Mouse (Mus musculus): ENCODE data around the gene Trmt61a. TPM values are rescaled to one million over a fixed set of nuclear protein-coding genes. Genes with fewer than 3 reads are reported as not detected.

The Trmt61a gene
- polyA plus RNA-seq, 1 experiment from 2014 or later = 11.1 TPM

- ATAC-seq (ENCODE audit: borderline replicate concordance, extremely low read depth, low FRiP score, low TSS enrichment) = no peak
- H3K9ac ChIP-seq = no peak overlapping the region
- no peaks in the 10 kb centered on the region for H3K36me3 ChIP-seq
- 23% methylated on average over 2 of the region's 2 CpGs for WGBS
- H3K27ac ChIP-seq = peak overlapping the region; percentile 87
- no peaks in the 10 kb centered on the region for H3K27me3 ChIP-seq
- H3K4me3 ChIP-seq = no peak overlapping the region
- 0 out of 2 replicates have a peak overlapping the region, but pooled peaks have one; percentile 20 for H3K4me2 ChIP-seq
- H3K4me1 ChIP-seq = peaks cover 44% of the 10 kb centered on the region
- H3K9me3 ChIP-seq = no peaks in the 10 kb centered on the region
Measured at GRCm38 (mm10) chr12:111688069-111688428, 10.1 kb downstream of the Trmt61a start.

GRCm38 (mm10) chr12:111689426-111689825, 11.5 kb downstream of the Trmt61a start:
- no peak overlapping the region for H3K4me2 ChIP-seq
- no peaks in the 10 kb centered on the region for H3K9me3 ChIP-seq
- ATAC-seq (ENCODE audit: borderline replicate concordance, extremely low read depth, low FRiP score, low TSS enrichment) = no peak
- no peak overlapping the region for H3K27ac ChIP-seq
- H3K4me1 ChIP-seq = peaks cover 56% of the 10 kb centered on the region
- H3K4me3 ChIP-seq = no peak overlapping the region
- no peak overlapping the region for H3K9ac ChIP-seq
- H3K36me3 ChIP-seq = no peaks in the 10 kb centered on the region
- no peaks in the 10 kb centered on the region for H3K27me3 ChIP-seq
- WGBS = 54% methylated on average over 11 of the region's 11 CpGs

GRCm38 (mm10) chr12:111691346-111691872, 13.5 kb downstream of the Trmt61a start:
- peaks cover 67% of the 10 kb centered on the region for H3K4me1 ChIP-seq
- H3K27ac ChIP-seq = peak overlapping the region; percentile 34
- H3K27me3 ChIP-seq = no peaks in the 10 kb centered on the region
- WGBS = 13% methylated on average over 5 of the region's 5 CpGs
- H3K9me3 ChIP-seq = no peaks in the 10 kb centered on the region
- no peak overlapping the region for H3K4me3 ChIP-seq
- H3K9ac ChIP-seq = no peak overlapping the region
- H3K36me3 ChIP-seq = no peaks in the 10 kb centered on the region
- ATAC-seq (ENCODE audit: borderline replicate concordance, extremely low read depth, low FRiP score, low TSS enrichment) = no peak
- no peak overlapping the region for H3K4me2 ChIP-seq

GRCm38 (mm10) chr12:111692899-111693298, 15.0 kb downstream of the Trmt61a start:
- ATAC-seq (ENCODE audit: borderline replicate concordance, extremely low read depth, low FRiP score, low TSS enrichment) = no peak
- no peak overlapping the region for H3K4me2 ChIP-seq
- no peaks in the 10 kb centered on the region for H3K9me3 ChIP-seq
- peaks cover 53% of the 10 kb centered on the region for H3K4me1 ChIP-seq
- H3K4me3 ChIP-seq = no peak overlapping the region
- H3K27me3 ChIP-seq = no peaks in the 10 kb centered on the region
- peak overlapping the region; percentile 84; the same call in 1 of the 2 replicates for H3K27ac ChIP-seq
- WGBS = 89% methylated on average over 5 of the region's 5 CpGs
- H3K36me3 ChIP-seq = no peaks in the 10 kb centered on the region
- no peak overlapping the region for H3K9ac ChIP-seq

- Histone ChIP-seq H3K36me3 (no peaks in the 10 kb centered on the region), H3K4me2 (peak overlapping the region; percentile 19), H3K4me1 (peaks cover 47% of the 10 kb centered on the region), H3K4me3 (no peak overlapping the region), H3K27me3 (no peaks in the 10 kb centered on the region), H3K27ac (peak overlapping the region; percentile 84), H3K9me3 (no peaks in the 10 kb centered on the region), H3K9ac (no peak overlapping the region)
- WGBS = 44% methylated on average over 18 of the region's 18 CpGs
- ATAC-seq (ENCODE audit: borderline replicate concordance, extremely low read depth, low FRiP score, low TSS enrichment) = peak; percentile 31; the same call in 1 of the 2 replicates
Measured at GRCm38 (mm10) chr12:111693341-111694270, 15.7 kb downstream of the Trmt61a start.

GRCm38 (mm10) chr12:111694271-111694781, 16.4 kb downstream of the Trmt61a start:
- H3K27me3 ChIP-seq = no peaks in the 10 kb centered on the region
- peak; percentile 43 for ATAC-seq (ENCODE audit: borderline replicate concordance, extremely low read depth, low FRiP score, low TSS enrichment)
- peak overlapping the region; percentile 19 for H3K4me2 ChIP-seq
- no peak overlapping the region for H3K9ac ChIP-seq
- H3K36me3 ChIP-seq = no peaks in the 10 kb centered on the region
- H3K27ac ChIP-seq = peak overlapping the region; percentile 84
- H3K4me1 ChIP-seq = peaks cover 47% of the 10 kb centered on the region
- WGBS = 6% methylated on average over 12 of the region's 12 CpGs
- H3K9me3 ChIP-seq = no peaks in the 10 kb centered on the region
- H3K4me3 ChIP-seq = no peak overlapping the region

GRCm38 (mm10) chr12:111694880-111695804, 17.2 kb downstream of the Trmt61a start:
- Histone ChIP-seq H3K27me3 (no peaks in the 10 kb centered on the region), H3K4me1 (peaks cover 47% of the 10 kb centered on the region), H3K4me3 (no peak overlapping the region), H3K9me3 (no peaks in the 10 kb centered on the region), H3K36me3 (no peaks in the 10 kb centered on the region), H3K27ac (peak overlapping the region; percentile 84), H3K4me2 (no peak overlapping the region), H3K9ac (no peak overlapping the region)
- 51% methylated on average over 13 of the region's 13 CpGs for WGBS
- ATAC-seq (ENCODE audit: borderline replicate concordance, extremely low read depth, low FRiP score, low TSS enrichment) = peak; percentile 60

- no peaks in the 10 kb centered on the region for H3K9me3 ChIP-seq
- WGBS = 28% methylated on average over 6 of the region's 6 CpGs
- H3K27me3 ChIP-seq = no peaks in the 10 kb centered on the region
- no peak overlapping the region for H3K27ac ChIP-seq
- H3K9ac ChIP-seq = no peak overlapping the region
- H3K4me1 ChIP-seq = peaks cover 41% of the 10 kb centered on the region
- no peak overlapping the region for H3K4me3 ChIP-seq
- no peak for ATAC-seq (ENCODE audit: borderline replicate concordance, extremely low read depth, low FRiP score, low TSS enrichment)
- H3K4me2 ChIP-seq = no peak overlapping the region
- H3K36me3 ChIP-seq = no peaks in the 10 kb centered on the region
Measured at GRCm38 (mm10) chr12:111696239-111696638, 18.3 kb downstream of the Trmt61a start.

- H3K4me1 ChIP-seq = peaks cover 28% of the 10 kb centered on the region
Measured at GRCm38 (mm10) chr12:111697708-111698107, 19.8 kb downstream of the Trmt61a start.

GRCm38 (mm10) chr12:111698346-111698913, 20.5 kb downstream of the Trmt61a start:
- Histone ChIP-seq H3K27ac (no peak overlapping the region), H3K9me3 (no peaks in the 10 kb centered on the region), H3K9ac (no peak overlapping the region), H3K4me2 (no peak overlapping the region), H3K4me1 (peaks cover 20% of the 10 kb centered on the region), H3K4me3 (no peak overlapping the region), H3K36me3 (no peaks in the 10 kb centered on the region), H3K27me3 (no peaks in the 10 kb centered on the region)
- no peak for ATAC-seq (ENCODE audit: borderline replicate concordance, extremely low read depth, low FRiP score, low TSS enrichment)
- WGBS = 82% methylated on average over 6 of the region's 6 CpGs

More at GRCm38 (mm10) chr12:111697708-111698107, 19.8 kb downstream of the Trmt61a start:
- Histone ChIP-seq H3K27ac (no peak overlapping the region), H3K4me2 (no peak overlapping the region), H3K36me3 (no peaks in the 10 kb centered on the region), H3K27me3 (no peaks in the 10 kb centered on the region), H3K9me3 (no peaks in the 10 kb centered on the region), H3K9ac (no peak overlapping the region), H3K4me3 (no peak overlapping the region)
- 51% methylated on average over 4 of the region's 4 CpGs for WGBS
- no peak for ATAC-seq (ENCODE audit: borderline replicate concordance, extremely low read depth, low FRiP score, low TSS enrichment)

- Histone ChIP-seq H3K4me2 (no peak overlapping the region), H3K36me3 (no peaks in the 10 kb centered on the region), H3K4me1 (peaks cover 10% of the 10 kb centered on the region), H3K27me3 (no peaks in the 10 kb centered on the region), H3K9ac (no peak overlapping the region), H3K27ac (no peak overlapping the region), H3K4me3 (no peak overlapping the region), H3K9me3 (no peaks in the 10 kb centered on the region)
- ATAC-seq (ENCODE audit: borderline replicate concordance, extremely low read depth, low FRiP score, low TSS enrichment) = no peak
- 69% methylated on average over 4 of the region's 4 CpGs for WGBS
Measured at GRCm38 (mm10) chr12:111699542-111699941, 21.6 kb downstream of the Trmt61a start.

Measured in lung, embryonic 15.5 days (tissue).